Mouse (Mus musculus) spleen, adult 10 weeks (tissue): ENCODE results near the gene Armcx3. TPM values are rescaled to one million over a fixed set of nuclear protein-coding genes. Genes with fewer than 3 reads are reported as not detected.

ENCODE experiments used
- polyA plus RNA-seq: library from polyadenylated mRNA; stranded (reverse); fragments of 350-450 nt; fragmentation: Illumina TruSeq; extraction: RNeasy Lipid Tissue Mini Kit (QIAGEN cat#74804); gene quantifications from one replicate; pipeline ENCODE4 v1.2.3, GENCODE M21; 2015; ENCODE audit warnings: low replicate concordance; ENCODE audit not compliant: insufficient read depth

Armcx3 gene
- polyA plus RNA-seq, result 29.5 TPM

GRCm38 (mm10) chrX:134756434-134757292 lies at the start of gene Armcx3:
Gene Armcx3 (plus strand): TSS chrX:134756595.

DNA sequence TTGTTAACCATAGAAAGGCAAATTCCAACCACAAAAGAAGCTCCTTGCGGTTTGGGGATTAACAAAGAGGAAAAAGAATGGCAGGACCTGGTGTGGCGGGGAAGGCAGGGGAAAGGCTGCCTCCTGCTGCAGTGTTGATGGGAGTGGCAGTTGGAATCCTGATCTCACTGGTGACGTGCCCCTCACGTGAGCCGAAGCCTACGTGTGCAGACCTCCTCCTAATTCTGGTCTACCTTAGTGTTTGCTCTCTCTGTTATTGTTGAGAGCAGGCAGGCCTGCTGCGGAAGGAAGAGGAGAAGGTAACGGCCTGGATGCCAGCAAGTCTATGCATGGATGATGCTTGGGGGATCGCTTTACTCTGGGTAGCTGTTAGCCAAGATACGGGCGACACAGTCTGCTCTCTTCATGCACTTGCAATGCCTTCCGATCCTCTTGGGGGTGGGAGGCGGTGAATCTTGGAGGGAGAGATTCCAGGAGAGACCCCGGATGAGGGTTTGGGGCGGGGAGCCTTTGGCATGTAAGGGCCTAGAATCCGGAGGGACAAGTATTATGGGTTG lies 38.6 kb upstream of the Armcx3 start, which contains the start of gene Armcx1:
TSS of gene Armcx1 (plus strand) at position 212 of the 557 bp plus-strand sequence.

DNA sequence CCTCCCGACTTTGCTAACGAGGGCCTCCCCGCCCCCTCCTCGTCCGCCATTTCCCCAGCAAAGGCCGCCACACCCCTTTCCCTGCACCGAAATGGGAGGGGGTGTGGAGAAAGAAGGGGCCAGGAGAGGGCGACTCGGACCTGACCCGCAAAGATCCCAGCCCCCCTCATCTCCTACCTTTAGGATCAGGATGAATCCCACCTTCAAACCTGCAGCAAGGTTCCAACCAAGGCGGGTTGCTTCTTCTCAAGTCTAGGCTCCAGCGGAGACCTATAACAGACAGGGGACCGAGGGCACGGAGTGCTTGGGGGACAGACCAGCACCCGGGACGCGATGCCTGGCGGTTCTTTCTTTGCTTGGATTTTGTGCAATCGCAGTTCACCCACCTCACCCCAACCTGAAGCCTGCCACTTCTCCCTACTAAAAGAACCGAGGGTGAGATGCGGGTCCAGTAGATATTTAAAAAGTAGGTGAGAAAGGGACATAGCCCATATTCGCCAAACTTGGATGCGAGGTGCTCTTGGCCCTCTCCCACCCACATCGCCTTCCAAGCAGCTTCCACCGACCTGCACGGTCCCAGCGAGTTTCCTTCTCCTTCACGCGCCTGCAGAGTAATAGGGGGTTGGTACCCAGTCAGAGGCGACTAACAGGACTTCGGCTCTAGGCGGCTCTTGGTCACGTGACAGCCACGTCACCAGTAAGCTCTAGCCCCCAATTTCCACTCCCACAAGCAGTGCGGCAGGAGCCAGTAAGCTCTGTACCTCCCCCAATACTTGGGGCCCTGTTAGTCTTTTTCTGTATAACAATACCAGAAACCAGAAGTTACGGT lies 5.4 kb upstream of the Armcx3 start, which contains the start of gene Armcx6:
TSS of gene Armcx6 (minus strand) at position 654 of the 829 bp plus-strand sequence.

DNA sequence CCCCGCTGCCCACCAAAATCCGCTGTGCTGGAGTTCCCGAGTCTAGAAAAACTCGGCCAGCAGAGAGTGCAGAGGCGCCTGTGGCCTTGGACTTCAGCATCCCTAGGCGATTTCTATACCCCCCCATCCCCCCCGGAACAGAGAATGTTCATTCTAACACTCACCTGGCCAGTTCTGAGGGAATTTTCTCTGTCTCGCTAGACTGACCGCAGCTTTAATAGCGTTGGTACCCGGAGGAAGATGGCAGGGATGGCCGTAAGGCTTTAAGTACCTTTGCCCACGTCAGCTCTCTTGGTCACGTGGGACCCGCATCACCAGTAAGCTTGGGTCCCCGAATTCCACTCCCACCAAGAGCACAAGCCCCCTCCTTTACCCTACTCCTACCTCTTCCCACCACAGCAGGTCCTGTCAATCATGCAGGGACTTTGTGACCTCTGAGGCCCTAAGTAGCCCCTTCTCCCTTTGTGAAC lies 52.4 kb downstream of the Armcx3 start, which contains the start of gene Armcx2:
TSS of gene Armcx2 (minus strand) at position 467 of the 470 bp plus-strand sequence.

Other genes with a start within 250 kb of the Armcx3 start
- 31.7 TPM for gene Timm8a1, start 214.7 kb upstream of the Armcx3 start, polyA plus RNA-seq
- gene Btk, start 173.0 kb upstream of the Armcx3 start, polyA plus RNA-seq, result 160 TPM
- 2,281 TPM for gene Rpl36a, start 170.9 kb upstream of the Armcx3 start, polyA plus RNA-seq
- gene Gla, start 155.5 kb upstream of the Armcx3 start, polyA plus RNA-seq, result 4.7 TPM
- gene Hnrnph2, start 155.4 kb upstream of the Armcx3 start, polyA plus RNA-seq, result 167 TPM
- 3.2 TPM for gene Armcx4, start 70.1 kb upstream of the Armcx3 start, polyA plus RNA-seq
- gene Armcx1, start 38.6 kb upstream of the Armcx3 start, polyA plus RNA-seq, result 10.3 TPM
- 4.7 TPM for gene Armcx6, start 5.2 kb upstream of the Armcx3 start, polyA plus RNA-seq
- 21.8 TPM for gene Armcx2, start 52.6 kb downstream of the Armcx3 start, polyA plus RNA-seq
- gene Nxf2, start 208.2 kb downstream of the Armcx3 start, polyA plus RNA-seq, result 0.55 TPM